In the genomic region with DNA sequence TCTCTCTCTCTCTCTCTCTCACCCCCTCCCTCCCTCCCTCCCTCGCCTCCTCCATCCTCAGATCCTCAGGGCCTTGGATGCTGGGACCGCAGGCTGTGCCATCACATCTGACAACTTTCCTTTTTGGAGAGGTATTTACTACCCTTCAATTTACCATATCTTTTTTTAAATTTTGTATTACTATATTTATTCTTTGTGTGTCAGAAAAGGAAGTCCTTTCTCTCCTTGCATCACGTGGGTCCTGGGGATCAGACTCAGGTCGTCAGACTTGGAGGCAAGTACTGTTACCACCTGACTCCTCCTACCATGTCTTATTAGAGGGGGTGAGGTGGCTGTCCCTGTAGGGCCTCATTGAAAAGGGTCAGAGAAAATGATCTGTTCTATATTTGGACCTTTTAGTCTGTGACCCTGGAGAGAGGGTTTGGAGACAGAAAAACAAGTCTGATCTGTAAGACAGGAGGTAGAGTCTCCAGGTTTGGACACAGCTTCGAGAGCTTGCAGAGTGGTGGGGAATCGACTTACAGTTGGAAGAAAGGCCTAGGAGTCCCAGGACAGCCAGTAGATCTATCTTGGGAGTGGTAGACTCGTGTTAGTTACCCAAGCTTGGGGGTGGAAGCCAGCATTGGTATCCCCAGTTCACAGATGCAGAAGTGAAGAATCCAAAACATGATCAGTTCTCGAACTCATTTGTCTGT, we compare ENCODE assay signal across 20 mouse cellular contexts.
"Had no signal": no experiment of that assay in that cellular context is flagged by ENCODE, and none has a peak within 500 bp of the region (broad histone marks: within the 10 kb centered on the region; RNA-seq: fewer than 3 reads in every experiment).

No protein-coding gene starts in this region.

- H3K27ac ChIP-seq: limb, embryonic 10.5 days; limb, embryonic 13.5 days; liver, embryonic 13.5 days; midbrain, embryonic 13.5 days; neural tube, embryonic 13.5 days; stomach, embryonic 15.5 days had no signal

- DNase-seq: kidney, adult 9 months; kidney, postnatal 25 days; layer of hippocampus, adult 9-11 months; liver; liver, embryonic 13.5 days; lung, adult 2 months; lung, postnatal 14 days; lung, postnatal 4 days; right cerebral cortex, adult 18-20 months; right cerebral cortex, postnatal 14 days; right cerebral cortex, postnatal 4 days; spleen, adult 18-20 months; thymus, postnatal 25 days had no signal

- H3K27me3 ChIP-seq: midbrain, embryonic 13.5 days; neural tube, embryonic 13.5 days; stomach, embryonic 15.5 days had no signal

- H3K9ac ChIP-seq: limb, embryonic 13.5 days; liver, embryonic 13.5 days; midbrain, embryonic 13.5 days; stomach, embryonic 15.5 days had no signal

- H3K9me3 ChIP-seq: limb, embryonic 10.5 days; limb, embryonic 13.5 days; liver, embryonic 13.5 days; midbrain, embryonic 13.5 days; neural tube, embryonic 13.5 days; stomach, embryonic 15.5 days had no signal

- H3K36me3 ChIP-seq: limb, embryonic 10.5 days; limb, embryonic 13.5 days; liver, embryonic 13.5 days; midbrain, embryonic 13.5 days; neural tube, embryonic 13.5 days; stomach, embryonic 15.5 days had no signal

- H3K4me3 ChIP-seq: layer of hippocampus, adult 2 months; limb, embryonic 10.5 days; limb, embryonic 13.5 days; liver, embryonic 13.5 days; myocyte; stomach, embryonic 15.5 days had no signal
